Mouse (Mus musculus) CH12.LX (cell line): ENCODE measurements around the gene Rab10.

Source experiments
- BHLHE40 ChIP-seq: IDR thresholded peaks from 2 replicates; pipeline ENCODE4 v1.6.1; 2011; ENCODE audit warnings: mild to moderate bottlenecking, low read depth, low read length, improper control_type of control experiment
- CHD1 ChIP-seq: IDR thresholded peaks from 2 replicates; pipeline ENCODE4 v1.6.1; 2012; ENCODE audit warnings: low read depth, low read length, improper control_type of control experiment, inconsistent platforms
- CTCF ChIP-seq, 2 experiments: IDR thresholded peaks in 1 of 2; conservative IDR thresholded peaks in 1 of 2; 2 replicates each; pipeline ENCODE4 v1.5.1; 2011 to 2012; ENCODE audit warnings: low read depth in 2 of 2, low read length in 2 of 2, improper control_type of control experiment in 1 of 2, inconsistent platforms in 1 of 2, mild to moderate bottlenecking in 1 of 2, moderate library complexity in 1 of 2
- MAFK ChIP-seq: IDR thresholded peaks from 2 replicates; pipeline ENCODE4 v1.6.1; 2011; ENCODE audit warnings: low read length, improper control_type of control experiment; ENCODE audit not compliant: insufficient replicate concordance
- MEF2A ChIP-seq: IDR thresholded peaks from 2 replicates; pipeline ENCODE4 v1.6.1; 2014; ENCODE audit warnings: low read depth, mild to moderate bottlenecking, inconsistent platforms, low read length, improper control_type of control experiment, borderline replicate concordance
- NELFE ChIP-seq: IDR thresholded peaks from 2 replicates; pipeline ENCODE4 v1.6.1; 2011; ENCODE audit warnings: low read depth, low read length, improper control_type of control experiment
- NRF1 ChIP-seq: IDR thresholded peaks from 2 replicates; pipeline ENCODE4 v1.6.1; 2014; ENCODE audit warnings: low read depth, mild to moderate bottlenecking, inconsistent platforms, low read length, improper control_type of control experiment, moderate library complexity
- POLR2A ChIP-seq: IDR thresholded peaks from 2 replicates; pipeline ENCODE4 v1.6.1; 2011; ENCODE audit warnings: low read depth, mild to moderate bottlenecking, improper control_type of control experiment, low read length
- SIN3A ChIP-seq: IDR thresholded peaks from 2 replicates; pipeline ENCODE4 v1.6.1; 2012; ENCODE audit warnings: low read length, improper control_type of control experiment, inconsistent platforms
- TCF12 ChIP-seq: IDR thresholded peaks from 2 replicates; pipeline ENCODE4 v1.6.1; 2014; ENCODE audit warnings: low read depth, mild to moderate bottlenecking, inconsistent platforms, low read length, improper control_type of control experiment
- USF2 ChIP-seq: conservative IDR thresholded peaks from 2 replicates; pipeline ENCODE4 v1.6.1; 2011; ENCODE audit warnings: low read depth, low read length, improper control_type of control experiment
- ZMIZ1 ChIP-seq: IDR thresholded peaks from 2 replicates; pipeline ENCODE4 v1.6.1; 2012; ENCODE audit warnings: low read depth, mild to moderate bottlenecking, inconsistent platforms, low read length, improper control_type of control experiment

GRCm38 (mm10) chr12:3282520-3282919 lies 27.2 kb downstream of the Rab10 start:
- TF ChIP-seq USF2 (no peak), NELFE (no peak), SIN3A (no peak), NRF1 (no peak), BHLHE40 (no peak), TCF12 (no peak), CHD1 (no peak), CTCF (conservative IDR thresholded peaks at IDR 0.05 in 1 of 2, IDR thresholded peaks at IDR 0.05 in 1 of 2; ENCODE audit: low read depth in 2 of 2, low read length in 2 of 2) (no peak), ZMIZ1 (no peak), POLR2A (no peak), MEF2A (no peak), MAFK (no peak)
